Mouse (Mus musculus) testis, adult 2 months (tissue): ENCODE measurements at regions not wholly inside any gene's neighbourhood (a gene's known extent, or its start where the extent isn't known, plus 50 kb on each side); places are given as distances from the start of the nearest gene placed in this dataset.

Experiments used
- CTCF ChIP-seq: fragments of 200-500 bp; IDR thresholded peaks from 2 replicates; pipeline ENCODE4 v1.5.1; 2012; ENCODE audit warnings: low read depth, mild to moderate bottlenecking, inconsistent platforms, low read length, moderate library complexity; ENCODE audit not compliant: control insufficient read depth, insufficient read depth, insufficient replicate concordance
- POLR2A ChIP-seq: fragments of 200-500 bp; IDR thresholded peaks from 2 replicates; pipeline ENCODE4 v1.6.1; 2012; ENCODE audit warnings: low read depth, mild to moderate bottlenecking, inconsistent platforms, low read length, moderate library complexity; ENCODE audit not compliant: control insufficient read depth

DNA sequence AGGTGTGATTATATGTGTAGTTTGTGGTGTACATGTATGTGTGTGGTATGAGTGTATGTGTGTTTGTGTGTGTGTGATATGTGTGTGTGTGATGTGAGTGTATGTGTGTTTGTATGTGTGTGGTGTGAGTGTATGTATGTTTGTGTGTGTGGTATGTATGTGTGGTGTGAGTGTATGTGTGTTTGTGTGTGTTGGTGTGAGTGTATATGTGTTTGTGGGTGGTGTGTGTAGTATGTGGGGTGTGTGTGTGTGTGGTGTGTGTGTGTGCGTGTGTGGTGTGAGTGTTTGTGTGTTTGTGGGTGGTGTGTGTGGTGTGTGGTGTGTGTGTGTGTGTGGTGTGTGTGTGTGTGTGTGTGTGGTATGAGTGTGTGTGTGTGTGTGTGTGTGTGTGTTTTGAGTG, 160.6 kb upstream of the Tmtc1 start:
- TF ChIP-seq POLR2A (no peak), CTCF (no peak)
